Mouse (Mus musculus): ENCODE measurements around the gene Gm11627. TPM values are rescaled to one million over a fixed set of nuclear protein-coding genes. Genes with fewer than 3 reads are reported as not detected.
"Not testable (repeated sequence)": the region's sequence is repeated elsewhere in the genome, so short reads cannot be mapped to it uniquely, and the experiment has no call there.

Gm11627 gene
- total and polyA plus RNA-seq, 3 experiments: 1.2 to 4.0 (median 1.5) TPM

- TF ChIP-seq CTCF (IDR thresholded peaks at IDR 0.05) (no peak), POLR2A (IDR thresholded peaks at IDR 0.05; ENCODE audit: insufficient read depth, low read depth, low read length) (no peak), EP300 (IDR thresholded peaks at IDR 0.05; ENCODE audit: insufficient read depth, low read depth, low read length) (no peak)
- DNase-seq: no peak
- intact Hi-C loops (cut with DNase I): no loop called here
- no peaks in the 10 kb centered on the region; the same call in 1 of the 2 replicates for H3K4me1 ChIP-seq (ENCODE audit: control insufficient read depth, insufficient read depth, low read length)
- H3K4me3 ChIP-seq: no peak overlapping the region
- WGBS: 47% methylated on average over 7 of the region's 7 CpGs
- no peak overlapping the region for H3K27ac ChIP-seq
- no peaks in the 10 kb centered on the region for H3K27me3 ChIP-seq (ENCODE audit: control insufficient read depth, insufficient read depth, low read length)
- no peaks in the 10 kb centered on the region for H3K36me3 ChIP-seq (ENCODE audit: control insufficient read depth, insufficient read depth, low read length)
- no peaks in the 10 kb centered on the region for H3K79me2 ChIP-seq (replicated peaks; ENCODE audit: control insufficient read depth, insufficient read depth, low read length)
- H3K9ac ChIP-seq (ENCODE audit: low read depth, low read length): no peak overlapping the region
Observed at GRCm38 (mm10) chr11:102568756-102569377, 10.4 kb downstream of the Gm11627 start.

DNA sequence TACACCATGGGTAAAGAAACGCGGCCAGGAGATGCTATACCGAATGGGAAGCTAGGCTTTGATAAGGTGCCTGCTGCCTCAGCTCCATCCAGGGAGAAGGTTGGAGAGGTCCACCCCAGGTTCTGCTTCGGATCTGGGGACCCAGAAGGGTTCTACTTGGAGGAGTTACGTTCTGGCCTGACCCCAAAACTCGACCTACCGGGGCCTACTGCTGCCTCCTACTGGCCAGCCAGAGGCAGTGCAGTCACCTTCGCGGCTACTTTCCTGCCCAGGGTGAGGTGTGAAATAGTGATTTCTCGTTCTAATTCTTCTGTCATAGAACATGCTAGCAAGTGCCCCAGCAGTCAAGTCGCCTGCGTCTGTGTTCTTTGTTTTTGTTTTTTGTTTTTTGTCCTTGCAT lies 11.1 kb downstream of the Gm11627 start:
- H3K9ac ChIP-seq (ENCODE audit: low read depth, low read length): no peak overlapping the region
- no peaks in the 10 kb centered on the region for H3K27me3 ChIP-seq (ENCODE audit: control insufficient read depth, insufficient read depth, low read length)
- no peak for TF ChIP-seq EP300 (IDR thresholded peaks at IDR 0.05; ENCODE audit: insufficient read depth, low read depth, low read length)
- no peak for TF ChIP-seq POLR2A (IDR thresholded peaks at IDR 0.05; ENCODE audit: insufficient read depth, low read depth, low read length)
- peak; percentile 63 for TF ChIP-seq CTCF (IDR thresholded peaks at IDR 0.05)
- no peak for DNase-seq
- no peaks in the 10 kb centered on the region for H3K79me2 ChIP-seq (replicated peaks; ENCODE audit: control insufficient read depth, insufficient read depth, low read length)
- intact Hi-C loops (cut with DNase I): no loop called here
- WGBS: 77% methylated on average over 12 of the region's 12 CpGs
- no peaks in the 10 kb centered on the region; the same call in 1 of the 2 replicates for H3K4me1 ChIP-seq (ENCODE audit: control insufficient read depth, insufficient read depth, low read length)
- no peak overlapping the region for H3K27ac ChIP-seq
- H3K36me3 ChIP-seq (ENCODE audit: control insufficient read depth, insufficient read depth, low read length): no peaks in the 10 kb centered on the region
- H3K4me3 ChIP-seq: no peak overlapping the region

GRCm38 (mm10) chr11:102567723-102568122 lies 11.5 kb downstream of the Gm11627 start:
- intact Hi-C loops (cut with DNase I): no loop called here
- H3K4me1 ChIP-seq (ENCODE audit: control insufficient read depth, insufficient read depth, low read length): no peaks in the 10 kb centered on the region
- TF ChIP-seq CTCF (IDR thresholded peaks at IDR 0.05) (no peak), EP300 (IDR thresholded peaks at IDR 0.05; ENCODE audit: insufficient read depth, low read depth, low read length) (no peak)

DNA sequence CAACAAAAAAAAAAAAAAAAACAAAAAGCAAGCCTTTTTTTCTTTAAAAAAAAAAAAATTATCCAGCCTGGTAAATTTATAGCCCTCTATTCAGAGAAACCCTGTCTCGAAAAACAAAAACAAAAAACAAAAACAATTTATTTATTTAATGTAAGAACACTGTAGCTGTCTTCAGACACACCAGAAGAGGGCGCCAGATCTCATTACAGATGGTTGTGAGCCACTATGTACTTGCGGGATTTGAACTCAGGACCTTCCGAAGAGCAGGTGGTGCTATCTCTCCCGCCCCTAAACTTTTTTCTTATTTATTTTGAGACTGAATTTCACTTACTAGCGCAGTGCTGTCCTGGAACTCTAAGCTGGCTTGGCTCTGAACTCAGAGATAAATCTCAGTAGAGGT lies 12.1 kb downstream of the Gm11627 start:
- intact Hi-C loops (cut with DNase I): no loop called here
- peak; percentile 29 for TF ChIP-seq CTCF (IDR thresholded peaks at IDR 0.05)
- TF ChIP-seq POLR2A (IDR thresholded peaks at IDR 0.05; ENCODE audit: insufficient read depth, low read depth, low read length): no peak
- 87% methylated on average over 6 of the region's 6 CpGs for WGBS
- Histone ChIP-seq H3K4me1 (ENCODE audit: control insufficient read depth, insufficient read depth, low read length) (no peaks in the 10 kb centered on the region), H3K79me2 (replicated peaks; ENCODE audit: control insufficient read depth, insufficient read depth, low read length) (no peaks in the 10 kb centered on the region), H3K4me3 (no peak overlapping the region), H3K27me3 (ENCODE audit: control insufficient read depth, insufficient read depth, low read length) (no peaks in the 10 kb centered on the region), H3K9ac (ENCODE audit: low read depth, low read length) (no peak overlapping the region), H3K36me3 (ENCODE audit: control insufficient read depth, insufficient read depth, low read length) (no peaks in the 10 kb centered on the region), H3K27ac (no peak overlapping the region)
- no peak for DNase-seq

More at GRCm38 (mm10) chr11:102567723-102568122, 11.5 kb downstream of the Gm11627 start:
- no peaks in the 10 kb centered on the region for H3K27me3 ChIP-seq (ENCODE audit: control insufficient read depth, insufficient read depth, low read length)
- no peak overlapping the region for H3K4me3 ChIP-seq
- no peak for DNase-seq
- no peaks in the 10 kb centered on the region for H3K36me3 ChIP-seq (ENCODE audit: control insufficient read depth, insufficient read depth, low read length)
- H3K9ac ChIP-seq (ENCODE audit: low read depth, low read length): no peak overlapping the region
- H3K79me2 ChIP-seq (replicated peaks; ENCODE audit: control insufficient read depth, insufficient read depth, low read length): no peaks in the 10 kb centered on the region
- WGBS: 97% methylated on average over 15 of the region's 15 CpGs
- no peak overlapping the region for H3K27ac ChIP-seq

DNA sequence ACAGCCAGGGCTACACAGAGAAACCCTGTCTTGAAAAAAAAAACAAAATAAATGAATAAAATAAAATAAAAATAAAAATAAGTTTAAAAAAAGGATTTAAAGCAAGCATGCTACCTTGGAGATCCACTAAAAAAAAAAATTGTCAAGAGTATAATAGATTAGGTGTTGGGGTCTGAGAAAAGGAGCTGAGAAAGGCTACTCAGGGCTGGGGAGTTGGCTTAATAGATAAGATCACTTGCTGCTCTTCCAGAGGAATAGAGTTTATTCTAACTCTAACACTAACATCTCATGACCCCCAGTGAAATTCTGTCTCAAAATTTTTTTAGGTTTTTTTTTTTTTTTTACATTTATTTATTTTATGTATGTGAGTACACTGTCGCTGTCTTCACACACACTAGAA lies 13.0 kb downstream of the Gm11627 start:
- no peak for DNase-seq
- Histone ChIP-seq H3K4me3 (no peak overlapping the region), H3K9ac (ENCODE audit: low read depth, low read length) (no peak overlapping the region), H3K27me3 (ENCODE audit: control insufficient read depth, insufficient read depth, low read length) (no peaks in the 10 kb centered on the region), H3K27ac (no peak overlapping the region), H3K79me2 (replicated peaks; ENCODE audit: control insufficient read depth, insufficient read depth, low read length) (no peaks in the 10 kb centered on the region), H3K4me1 (ENCODE audit: control insufficient read depth, insufficient read depth, low read length) (no peaks in the 10 kb centered on the region), H3K36me3 (ENCODE audit: control insufficient read depth, insufficient read depth, low read length) (no peaks in the 10 kb centered on the region)
- 100% methylated on average over 1 of the region's 1 CpGs for WGBS
- intact Hi-C loops (cut with DNase I): no loop called here
- no peak for TF ChIP-seq CTCF (IDR thresholded peaks at IDR 0.05)
- TF ChIP-seq EP300 (IDR thresholded peaks at IDR 0.05; ENCODE audit: insufficient read depth, low read depth, low read length): no peak
- no peak for TF ChIP-seq POLR2A (IDR thresholded peaks at IDR 0.05; ENCODE audit: insufficient read depth, low read depth, low read length)

DNA sequence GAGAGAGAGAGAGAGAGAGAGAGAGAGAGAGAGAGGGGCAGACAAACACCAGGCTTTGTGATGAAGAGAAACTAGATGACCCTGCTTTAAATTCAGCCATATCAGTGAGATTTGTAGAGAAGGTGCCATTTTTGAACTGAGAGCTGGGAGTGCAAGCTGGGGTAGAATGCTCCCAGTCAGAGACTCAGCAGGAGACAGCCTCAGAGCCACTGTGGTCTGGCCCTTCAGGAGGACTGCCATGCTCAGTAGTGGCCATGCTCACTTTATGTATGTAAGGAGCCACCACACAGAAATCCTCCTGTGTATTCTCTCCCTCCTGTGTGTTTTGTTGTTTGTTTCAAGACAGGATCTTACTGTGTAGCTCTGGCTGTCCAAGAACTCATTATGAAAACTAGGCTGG lies 13.5 kb downstream of the Gm11627 start:
- no peaks in the 10 kb centered on the region for H3K79me2 ChIP-seq (replicated peaks; ENCODE audit: control insufficient read depth, insufficient read depth, low read length)
- H3K4me3 ChIP-seq: no peak overlapping the region
- no peak overlapping the region for H3K27ac ChIP-seq
- no peaks in the 10 kb centered on the region for H3K36me3 ChIP-seq (ENCODE audit: control insufficient read depth, insufficient read depth, low read length)
- H3K9ac ChIP-seq (ENCODE audit: low read depth, low read length): no peak overlapping the region
- TF ChIP-seq POLR2A (IDR thresholded peaks at IDR 0.05; ENCODE audit: insufficient read depth, low read depth, low read length) (no peak), CTCF (IDR thresholded peaks at IDR 0.05) (no peak), EP300 (IDR thresholded peaks at IDR 0.05; ENCODE audit: insufficient read depth, low read depth, low read length) (no peak)
- H3K4me1 ChIP-seq (ENCODE audit: control insufficient read depth, insufficient read depth, low read length): no peaks in the 10 kb centered on the region
- intact Hi-C loops (cut with DNase I): no loop called here
- no peaks in the 10 kb centered on the region for H3K27me3 ChIP-seq (ENCODE audit: control insufficient read depth, insufficient read depth, low read length)
- no peak for DNase-seq

DNA sequence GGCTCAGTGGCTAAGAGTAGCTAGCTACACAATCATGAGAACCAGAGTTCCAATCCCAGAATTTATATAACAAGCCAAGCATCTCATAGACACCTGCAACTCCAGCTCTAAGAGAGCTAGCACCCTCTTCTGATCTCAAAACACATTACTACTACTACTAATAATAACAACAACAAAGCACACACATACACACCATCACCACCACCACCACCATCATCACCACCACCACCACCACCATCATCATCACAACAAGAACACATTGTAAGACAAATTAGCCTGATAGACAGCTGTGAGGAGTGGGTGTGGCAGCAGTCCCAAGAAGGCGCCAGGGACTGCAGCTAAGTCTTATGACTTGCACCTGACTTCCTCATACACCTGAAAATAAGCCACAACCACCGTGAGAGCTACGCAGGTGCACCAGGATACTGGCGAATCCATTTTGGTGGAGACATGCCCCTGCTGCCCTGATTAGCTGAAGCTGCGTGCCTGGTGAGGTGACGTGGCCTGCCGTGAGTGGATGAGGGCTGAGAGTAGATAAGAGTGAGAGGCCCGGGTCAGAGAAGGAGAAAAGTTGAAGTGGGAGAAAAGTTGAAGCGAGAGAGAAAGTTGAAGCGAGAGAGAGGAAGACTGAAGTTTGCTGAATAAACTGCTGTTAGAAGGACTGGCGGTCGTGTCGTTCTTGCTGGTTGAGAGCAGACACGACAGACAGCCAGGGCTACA lies 14.1 kb downstream of the Gm11627 start:
- H3K4me1 ChIP-seq (ENCODE audit: control insufficient read depth, insufficient read depth, low read length); H3K4me3 ChIP-seq; H3K27ac ChIP-seq; H3K27me3 ChIP-seq (ENCODE audit: control insufficient read depth, insufficient read depth, low read length); intact Hi-C loops (cut with DNase I); H3K9ac ChIP-seq (ENCODE audit: low read depth, low read length); H3K79me2 ChIP-seq (replicated peaks; ENCODE audit: control insufficient read depth, insufficient read depth, low read length); DNase-seq; H3K36me3 ChIP-seq (ENCODE audit: control insufficient read depth, insufficient read depth, low read length): not testable (repeated sequence)
- 50% methylated on average over 14 of the region's 14 CpGs for WGBS

All from heart, adult 2 months (tissue).